Mouse (Mus musculus): ENCODE measurements around the gene Eif3a. TPM values are rescaled to one million over a fixed set of nuclear protein-coding genes. Genes with fewer than 3 reads are reported as not detected.

The Eif3a gene
- 17.3 and 18.3 TPM in 2 replicates for polyA plus RNA-seq (2012; rRNA removed)

GRCm38 (mm10) chr19:60790551-60791161 is at the start of gene Eif3a:
Gene Eif3a (minus strand): TSS chr19:60790658.
- DNase-seq (ENCODE audit: low read depth in 1 of 2, low spot score in 2 of 2) = peak; percentile 89 to 90
- no peaks in the 10 kb centered on the region for H3K27me3 ChIP-seq (ENCODE audit: control insufficient read depth, insufficient read depth, low read length)
- WGBS = under 1% methylated on average over 57 of the region's 57 CpGs
- H3K4me1 ChIP-seq (ENCODE audit: control insufficient read depth, insufficient read depth, insufficient read length) = peaks cover 5% of the 10 kb centered on the region; the same call in 1 of the 2 replicates
- H3K4me3 ChIP-seq (ENCODE audit: extremely low read depth, insufficient read depth, insufficient read length) = peak within 1 kb of the TSS; percentile 69
- no peaks in the 10 kb centered on the region for H3K36me3 ChIP-seq (ENCODE audit: control insufficient read depth, insufficient read depth, low read length)
- peak within 1 kb of the TSS; percentile 93 for H3K27ac ChIP-seq (ENCODE audit: insufficient read depth, low read length)
- no peak for TF ChIP-seq CTCF (IDR thresholded peaks at IDR 0.05; ENCODE audit: extremely low read depth, insufficient read depth, insufficient read length, insufficient replicate concordance)
- peak; percentile 93 for TF ChIP-seq POLR2A (IDR thresholded peaks at IDR 0.05; ENCODE audit: low read depth, low read length)

GRCm38 (mm10) chr19:60837747-60838146 is 47.3 kb upstream of the Eif3a start:
- Histone ChIP-seq H3K36me3 (ENCODE audit: control insufficient read depth, insufficient read depth, low read length) (peaks cover 27% of the 10 kb centered on the region), H3K27ac (ENCODE audit: insufficient read depth, low read length) (no peak overlapping the region), H3K4me1 (ENCODE audit: control insufficient read depth, insufficient read depth, insufficient read length) (no peaks in the 10 kb centered on the region), H3K27me3 (ENCODE audit: control insufficient read depth, insufficient read depth, low read length) (no peaks in the 10 kb centered on the region), H3K4me3 (ENCODE audit: extremely low read depth, insufficient read depth, insufficient read length) (no peak overlapping the region)
- DNase-seq (ENCODE audit: low read depth in 1 of 2, low spot score in 2 of 2) = peak; percentile 52 to 71
- 76% methylated on average over 1 of the region's 1 CpGs for WGBS
- TF ChIP-seq POLR2A (IDR thresholded peaks at IDR 0.05; ENCODE audit: low read depth, low read length) (no peak), CTCF (IDR thresholded peaks at IDR 0.05; ENCODE audit: extremely low read depth, insufficient read depth, insufficient read length, insufficient replicate concordance) (peak; percentile 86; the same call in 1 of the 2 replicates)

- Histone ChIP-seq H3K4me3 (ENCODE audit: extremely low read depth, insufficient read depth, insufficient read length) (no peak overlapping the region), H3K4me1 (ENCODE audit: control insufficient read depth, insufficient read depth, insufficient read length) (no peaks in the 10 kb centered on the region), H3K27ac (ENCODE audit: insufficient read depth, low read length) (no peak overlapping the region), H3K27me3 (ENCODE audit: control insufficient read depth, insufficient read depth, low read length) (no peaks in the 10 kb centered on the region), H3K36me3 (ENCODE audit: control insufficient read depth, insufficient read depth, low read length) (peaks cover 29% of the 10 kb centered on the region)
- WGBS = 62% methylated on average over 6 of the region's 6 CpGs
- DNase-seq (ENCODE audit: low read depth in 1 of 2, low spot score in 2 of 2) = no peak
- TF ChIP-seq CTCF (IDR thresholded peaks at IDR 0.05; ENCODE audit: extremely low read depth, insufficient read depth, insufficient read length, insufficient replicate concordance) (no peak), POLR2A (IDR thresholded peaks at IDR 0.05; ENCODE audit: low read depth, low read length) (no peak)
Measured at GRCm38 (mm10) chr19:60818677-60819076, 28.2 kb upstream of the Eif3a start.

- H3K36me3 ChIP-seq (ENCODE audit: control insufficient read depth, insufficient read depth, low read length) = peaks cover 12% of the 10 kb centered on the region
- H3K27ac ChIP-seq (ENCODE audit: insufficient read depth, low read length) = no peak overlapping the region
- no peak overlapping the region for H3K4me3 ChIP-seq (ENCODE audit: extremely low read depth, insufficient read depth, insufficient read length)
- TF ChIP-seq CTCF (IDR thresholded peaks at IDR 0.05; ENCODE audit: extremely low read depth, insufficient read depth, insufficient read length, insufficient replicate concordance) (no peak), POLR2A (IDR thresholded peaks at IDR 0.05; ENCODE audit: low read depth, low read length) (no peak)
- no peaks in the 10 kb centered on the region for H3K27me3 ChIP-seq (ENCODE audit: control insufficient read depth, insufficient read depth, low read length)
- peaks cover 4% of the 10 kb centered on the region; the same call in 1 of the 2 replicates for H3K4me1 ChIP-seq (ENCODE audit: control insufficient read depth, insufficient read depth, insufficient read length)
- whole genome bisulfite sequencing = 95% methylated on average over 6 of the region's 6 CpGs
- DNase-seq (ENCODE audit: low read depth in 1 of 2, low spot score in 2 of 2) = no peak
Measured at GRCm38 (mm10) chr19:60813133-60813532, 22.7 kb upstream of the Eif3a start.

- Histone ChIP-seq H3K27ac (ENCODE audit: insufficient read depth, low read length) (no peak overlapping the region; the same call in 1 of the 2 replicates), H3K4me3 (ENCODE audit: extremely low read depth, insufficient read depth, insufficient read length) (peak overlapping the region; percentile 96), H3K36me3 (ENCODE audit: control insufficient read depth, insufficient read depth, low read length) (peaks cover 11% of the 10 kb centered on the region), H3K27me3 (ENCODE audit: control insufficient read depth, insufficient read depth, low read length) (no peaks in the 10 kb centered on the region), H3K4me1 (ENCODE audit: control insufficient read depth, insufficient read depth, insufficient read length) (peaks cover 4% of the 10 kb centered on the region; the same call in 1 of the 2 replicates)
- WGBS = 10% methylated on average over 10 of the region's 10 CpGs
- no peak for TF ChIP-seq CTCF (IDR thresholded peaks at IDR 0.05; ENCODE audit: extremely low read depth, insufficient read depth, insufficient read length, insufficient replicate concordance)
- no peak for TF ChIP-seq POLR2A (IDR thresholded peaks at IDR 0.05; ENCODE audit: low read depth, low read length)
- no peak for DNase-seq (ENCODE audit: low read depth in 1 of 2, low spot score in 2 of 2)
Measured at GRCm38 (mm10) chr19:60812036-60812389, 21.6 kb upstream of the Eif3a start.

GRCm38 (mm10) chr19:60811098-60812035 is 20.9 kb upstream of the Eif3a start, which contains the start of gene Fam45a:
Gene Fam45a (plus strand): TSS chr19:60811585.
- no peaks in the 10 kb centered on the region for H3K27me3 ChIP-seq (ENCODE audit: control insufficient read depth, insufficient read depth, low read length)
- H3K4me1 ChIP-seq (ENCODE audit: control insufficient read depth, insufficient read depth, insufficient read length) = peaks cover 4% of the 10 kb centered on the region; the same call in 1 of the 2 replicates
- peaks cover 9% of the 10 kb centered on the region for H3K36me3 ChIP-seq (ENCODE audit: control insufficient read depth, insufficient read depth, low read length)
- DNase-seq (ENCODE audit: low read depth in 1 of 2, low spot score in 2 of 2) = peak; percentile 85 to 94
- TF ChIP-seq POLR2A (IDR thresholded peaks at IDR 0.05; ENCODE audit: low read depth, low read length) (peak; percentile 81), CTCF (IDR thresholded peaks at IDR 0.05; ENCODE audit: extremely low read depth, insufficient read depth, insufficient read length, insufficient replicate concordance) (peak; percentile 47; the same call in 1 of the 2 replicates)
- peak within 1 kb of the TSS; percentile 56; the same call in 1 of the 2 replicates for H3K27ac ChIP-seq (ENCODE audit: insufficient read depth, low read length)
- WGBS = 4% methylated on average over 45 of the region's 45 CpGs
- peak within 1 kb of the TSS; percentile 96 for H3K4me3 ChIP-seq (ENCODE audit: extremely low read depth, insufficient read depth, insufficient read length)
